Mouse (Mus musculus): ENCODE data around the gene Neu2. TPM values are rescaled to one million over a fixed set of nuclear protein-coding genes. Genes with fewer than 3 reads are reported as not detected.
A peak's percentile ranks its signal among the peaks of the same experiment; 100 is the strongest.

Neu2 gene
- polyA plus RNA-seq, 1 experiment from 2014 or later: not detected

- H3K27ac ChIP-seq: no peak overlapping the region
- H3K9ac ChIP-seq: no peak overlapping the region
- H3K4me3 ChIP-seq (replicated peaks): no peak overlapping the region
- H3K4me1 ChIP-seq: peaks cover 8% of the 10 kb centered on the region; the same call in 1 of the 2 replicates
- H3K4me2 ChIP-seq: no peak overlapping the region
- H3K27me3 ChIP-seq: no peaks in the 10 kb centered on the region; the same call in 1 of the 2 replicates
- no peak for ATAC-seq (ENCODE audit: low FRiP score)
- 93% methylated on average over 3 of the region's 3 CpGs for WGBS
- no peaks in the 10 kb centered on the region for H3K36me3 ChIP-seq (replicated peaks)
- no peaks in the 10 kb centered on the region for H3K9me3 ChIP-seq
These were observed 41.3 kb downstream of the Neu2 start for GRCm38 (mm10) chr1:87551008-87551407.

DNA sequence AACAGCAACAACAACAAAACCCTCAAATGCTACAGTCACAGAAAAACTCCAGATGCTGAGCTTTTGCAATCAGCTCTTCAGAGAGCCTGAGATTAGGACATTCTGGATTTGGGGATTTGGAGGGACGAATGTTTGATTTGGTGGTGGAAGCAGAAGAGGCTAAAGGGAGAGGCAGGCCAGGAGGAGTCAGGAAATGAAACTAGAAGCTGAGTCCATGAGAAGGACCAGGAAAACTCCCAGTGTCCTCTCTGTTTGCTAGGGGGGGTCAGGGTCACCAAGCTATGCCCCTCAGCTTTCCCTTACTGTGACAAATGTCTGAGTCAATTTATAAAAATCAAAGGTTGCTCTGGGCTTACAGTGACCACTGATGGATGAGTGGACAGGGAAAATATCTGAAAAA, 43.9 kb downstream of the Neu2 start:
- Histone ChIP-seq H3K4me2 (no peak overlapping the region), H3K9me3 (no peaks in the 10 kb centered on the region)

DNA sequence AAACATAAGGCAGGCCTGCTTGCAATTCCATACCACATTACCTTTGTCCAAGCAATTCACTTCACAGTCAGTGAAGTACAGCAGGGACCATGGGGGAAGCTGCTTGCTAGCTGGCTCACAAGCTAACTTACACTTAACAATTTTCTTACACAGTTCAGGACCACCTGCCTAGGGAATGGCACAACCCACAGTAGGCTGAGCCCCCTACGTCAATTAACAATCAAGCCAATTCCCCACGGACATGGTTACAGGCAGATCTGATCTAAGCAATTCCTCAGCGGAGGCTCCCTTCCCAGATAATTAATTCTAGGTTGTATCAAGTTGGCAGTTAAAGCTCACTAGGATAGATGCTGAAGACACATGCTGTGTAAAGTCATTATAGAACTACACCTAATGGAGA, 53.3 kb downstream of the Neu2 start:
- Histone ChIP-seq H3K4me2 (no peak overlapping the region), H3K4me1 (no peaks in the 10 kb centered on the region), H3K9ac (no peak overlapping the region), H3K27ac (no peak overlapping the region), H3K27me3 (no peaks in the 10 kb centered on the region), H3K36me3 (replicated peaks) (no peaks in the 10 kb centered on the region), H3K4me3 (replicated peaks) (no peak overlapping the region), H3K9me3 (no peaks in the 10 kb centered on the region)
- ATAC-seq (ENCODE audit: low FRiP score): no peak
- 80% methylated on average over 3 of the region's 3 CpGs for WGBS

More for the DNA sequence above, 43.9 kb downstream of the Neu2 start:
- no peak for ATAC-seq (ENCODE audit: low FRiP score)
- H3K36me3 ChIP-seq (replicated peaks): no peaks in the 10 kb centered on the region
- no peaks in the 10 kb centered on the region for H3K27me3 ChIP-seq
- H3K4me1 ChIP-seq: peaks cover 5% of the 10 kb centered on the region; the same call in 1 of the 2 replicates
- no peak overlapping the region for H3K9ac ChIP-seq
- H3K27ac ChIP-seq: no peak overlapping the region
- WGBS: 65% methylated on average over 1 of the region's 1 CpGs
- no peak overlapping the region for H3K4me3 ChIP-seq (replicated peaks)

DNA sequence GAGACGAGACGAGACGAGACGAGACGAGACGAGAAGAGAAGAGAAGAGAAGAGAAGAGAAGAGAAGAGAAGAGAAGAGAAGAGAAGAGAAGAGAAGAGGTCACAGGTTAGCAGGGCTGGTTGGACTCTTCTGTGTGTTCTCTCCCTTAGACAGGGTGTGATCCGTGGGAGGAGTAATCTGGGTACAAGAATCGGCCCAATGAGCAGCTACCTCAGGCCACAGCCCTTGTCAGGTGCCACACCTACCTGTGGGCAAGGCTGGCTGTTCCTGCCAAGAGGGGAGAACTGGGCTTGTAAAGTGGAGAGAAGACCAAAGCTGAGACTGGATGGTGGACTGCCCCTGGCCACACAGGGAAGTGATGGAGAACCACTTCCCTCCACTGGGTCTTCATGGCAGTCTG, 56.1 kb downstream of the Neu2 start:
- Histone ChIP-seq H3K36me3 (replicated peaks) (no peaks in the 10 kb centered on the region), H3K4me1 (no peaks in the 10 kb centered on the region), H3K4me3 (replicated peaks) (no peak overlapping the region), H3K4me2 (no peak overlapping the region), H3K9me3 (no peaks in the 10 kb centered on the region), H3K9ac (no peak overlapping the region), H3K27ac (no peak overlapping the region), H3K27me3 (no peaks in the 10 kb centered on the region)
- 85% methylated on average over 7 of the region's 8 CpGs for WGBS
- ATAC-seq (ENCODE audit: low FRiP score): no peak

DNA sequence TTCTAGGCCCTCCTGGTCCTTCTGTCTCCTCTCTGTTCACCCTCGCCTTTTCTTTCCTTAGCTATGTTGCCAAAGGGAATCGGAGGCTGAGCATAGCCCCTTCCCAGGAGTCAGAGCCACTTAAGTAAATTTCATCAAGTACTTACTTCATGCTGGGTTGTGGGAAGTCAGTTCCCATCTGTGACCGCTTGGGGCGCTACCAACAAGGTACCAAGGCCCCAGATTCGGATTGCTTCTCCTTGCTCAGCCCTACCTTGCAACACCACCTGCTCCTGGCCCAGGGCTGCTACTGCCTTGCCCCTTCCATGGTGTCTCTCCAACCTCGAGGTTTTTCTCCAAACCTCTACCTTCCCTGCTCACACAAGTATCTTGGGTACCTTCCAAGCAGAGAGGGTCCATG, 58.7 kb downstream of the Neu2 start:
- no peak overlapping the region for H3K4me2 ChIP-seq
- no peaks in the 10 kb centered on the region for H3K9me3 ChIP-seq
- H3K4me3 ChIP-seq (replicated peaks): no peak overlapping the region
- no peaks in the 10 kb centered on the region for H3K4me1 ChIP-seq
- H3K27ac ChIP-seq: no peak overlapping the region
- H3K27me3 ChIP-seq: no peaks in the 10 kb centered on the region
- no peak for ATAC-seq (ENCODE audit: low FRiP score)
- H3K9ac ChIP-seq: no peak overlapping the region
- H3K36me3 ChIP-seq (replicated peaks): no peaks in the 10 kb centered on the region
- 41% methylated on average over 6 of the region's 6 CpGs for WGBS

- peaks cover 12% of the 10 kb centered on the region for H3K4me1 ChIP-seq
- no peaks in the 10 kb centered on the region for H3K9me3 ChIP-seq
- H3K36me3 ChIP-seq (replicated peaks): no peaks in the 10 kb centered on the region
- H3K27me3 ChIP-seq: no peaks in the 10 kb centered on the region
- WGBS: 87% methylated on average over 5 of the region's 5 CpGs
- ATAC-seq (ENCODE audit: low FRiP score): no peak
- H3K9ac ChIP-seq: no peak overlapping the region
- H3K4me2 ChIP-seq: no peak overlapping the region
- no peak overlapping the region for H3K27ac ChIP-seq
- H3K4me3 ChIP-seq (replicated peaks): no peak overlapping the region
These were observed 63.6 kb downstream of the Neu2 start for GRCm38 (mm10) chr1:87573261-87573660.

DNA sequence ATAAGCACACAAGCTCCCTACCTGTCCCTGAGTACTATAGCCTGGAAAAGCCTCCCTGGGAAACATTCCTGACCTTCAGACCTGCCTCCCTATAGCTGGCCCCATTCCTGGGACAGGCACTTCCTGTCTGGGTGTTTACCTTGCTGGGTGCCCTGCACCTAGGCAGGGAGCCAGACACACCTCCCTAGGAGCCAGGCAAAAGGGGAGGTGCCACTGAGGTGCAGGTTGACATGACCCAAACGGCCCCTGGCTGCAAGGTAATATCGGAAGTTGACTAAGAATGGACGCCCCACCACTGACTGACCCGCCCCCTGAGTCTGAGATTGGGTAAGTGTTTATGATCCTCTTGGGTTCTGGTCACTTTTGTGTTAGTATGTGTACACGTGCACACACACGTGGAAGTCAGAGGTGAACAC, 64.1 kb downstream of the Neu2 start, which contains the start of gene Ngef:
TSS of gene Ngef (minus strand) at position 71 of the 416 bp plus-strand sequence.
- WGBS: 88% methylated on average over 6 of the region's 6 CpGs
- H3K27ac ChIP-seq: peak within 1 kb of the TSS; percentile 19; the same call in 1 of the 2 replicates
- H3K9me3 ChIP-seq: no peaks in the 10 kb centered on the region
- H3K4me2 ChIP-seq: no peak within 1 kb of the TSS
- H3K4me3 ChIP-seq (replicated peaks): no peak within 1 kb of the TSS
- no peak within 1 kb of the TSS for H3K9ac ChIP-seq
- H3K4me1 ChIP-seq: peaks cover 12% of the 10 kb centered on the region
- no peak for ATAC-seq (ENCODE audit: low FRiP score)
- H3K27me3 ChIP-seq: no peaks in the 10 kb centered on the region
- no peaks in the 10 kb centered on the region for H3K36me3 ChIP-seq (replicated peaks)

GRCm38 (mm10) chr1:87574353-87574752, 64.7 kb downstream of the Neu2 start:
- H3K27ac ChIP-seq: peak overlapping the region; percentile 19; the same call in 1 of the 2 replicates
- no peaks in the 10 kb centered on the region for H3K27me3 ChIP-seq
- no peak overlapping the region for H3K9ac ChIP-seq
- H3K9me3 ChIP-seq: no peaks in the 10 kb centered on the region
- no peaks in the 10 kb centered on the region for H3K36me3 ChIP-seq (replicated peaks)
- no peak overlapping the region for H3K4me2 ChIP-seq
- peaks cover 12% of the 10 kb centered on the region for H3K4me1 ChIP-seq
- WGBS: 58% methylated on average over 6 of the region's 6 CpGs
- no peak overlapping the region for H3K4me3 ChIP-seq (replicated peaks)
- ATAC-seq (ENCODE audit: low FRiP score): no peak

- Histone ChIP-seq H3K27me3 (no peaks in the 10 kb centered on the region), H3K4me2 (no peak overlapping the region), H3K9ac (no peak overlapping the region), H3K4me1 (peaks cover 12% of the 10 kb centered on the region), H3K36me3 (replicated peaks) (no peaks in the 10 kb centered on the region), H3K27ac (peak overlapping the region; percentile 19; the same call in 1 of the 2 replicates), H3K9me3 (no peaks in the 10 kb centered on the region), H3K4me3 (replicated peaks) (no peak overlapping the region)
- no peak for ATAC-seq (ENCODE audit: low FRiP score)
- 79% methylated on average over 7 of the region's 7 CpGs for WGBS
These were observed 65.1 kb downstream of the Neu2 start for GRCm38 (mm10) chr1:87574785-87575184.

GRCm38 (mm10) chr1:87578965-87579364, 69.3 kb downstream of the Neu2 start:
- Histone ChIP-seq H3K4me1 (peaks cover 16% of the 10 kb centered on the region), H3K27ac (no peak overlapping the region), H3K9ac (no peak overlapping the region), H3K4me3 (replicated peaks) (no peak overlapping the region), H3K27me3 (no peaks in the 10 kb centered on the region; the same call in 1 of the 2 replicates), H3K36me3 (replicated peaks) (no peaks in the 10 kb centered on the region), H3K4me2 (no peak overlapping the region), H3K9me3 (no peaks in the 10 kb centered on the region)
- no peak for ATAC-seq (ENCODE audit: low FRiP score)
- WGBS: 82% methylated on average over 6 of the region's 6 CpGs

GRCm38 (mm10) chr1:87580824-87581223, 71.1 kb downstream of the Neu2 start:
- Histone ChIP-seq H3K27ac (no peak overlapping the region), H3K36me3 (replicated peaks) (no peaks in the 10 kb centered on the region), H3K4me2 (no peak overlapping the region), H3K4me3 (replicated peaks) (no peak overlapping the region), H3K4me1 (peaks cover 4% of the 10 kb centered on the region; the same call in 1 of the 2 replicates), H3K9me3 (no peaks in the 10 kb centered on the region), H3K9ac (no peak overlapping the region), H3K27me3 (no peaks in the 10 kb centered on the region; the same call in 1 of the 2 replicates)
- 3% methylated on average over 3 of the region's 3 CpGs for WGBS
- no peak for ATAC-seq (ENCODE audit: low FRiP score)

DNA sequence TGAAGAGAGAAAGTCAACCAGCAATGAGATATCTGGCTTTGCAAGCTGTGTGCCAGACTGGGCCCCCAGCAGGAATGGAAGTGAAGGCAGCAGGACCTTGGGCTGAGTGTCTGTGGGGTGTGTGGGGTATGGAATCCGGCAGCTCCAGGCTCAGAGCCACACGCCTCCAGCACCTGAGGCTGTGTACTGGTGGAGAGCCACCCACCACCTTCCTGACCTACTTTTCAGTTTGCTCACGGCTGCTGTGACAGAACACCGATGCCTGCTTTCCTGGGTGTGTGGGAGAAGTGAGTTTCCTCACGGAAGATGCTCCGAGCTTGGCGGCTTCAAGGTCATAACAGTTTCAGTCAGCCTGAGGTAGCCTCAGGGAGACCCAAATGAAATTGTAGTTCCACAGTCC, 79.5 kb downstream of the Neu2 start:
- no peak overlapping the region for H3K4me3 ChIP-seq (replicated peaks)
- no peaks in the 10 kb centered on the region for H3K36me3 ChIP-seq (replicated peaks)
- no peaks in the 10 kb centered on the region for H3K9me3 ChIP-seq
- no peak overlapping the region for H3K9ac ChIP-seq
- ATAC-seq (ENCODE audit: low FRiP score): no peak
- H3K4me1 ChIP-seq: no peaks in the 10 kb centered on the region
- no peak overlapping the region for H3K27ac ChIP-seq
- H3K27me3 ChIP-seq: no peaks in the 10 kb centered on the region
- WGBS: 97% methylated on average over 7 of the region's 7 CpGs
- H3K4me2 ChIP-seq: no peak overlapping the region

GRCm38 (mm10) chr1:87589980-87590379, 80.3 kb downstream of the Neu2 start:
- no peaks in the 10 kb centered on the region for H3K4me1 ChIP-seq
- H3K27me3 ChIP-seq: no peaks in the 10 kb centered on the region
- H3K9me3 ChIP-seq: no peaks in the 10 kb centered on the region
- H3K4me2 ChIP-seq: no peak overlapping the region
- H3K36me3 ChIP-seq (replicated peaks): no peaks in the 10 kb centered on the region
- 89% methylated on average over 8 of the region's 8 CpGs for WGBS
- no peak overlapping the region for H3K27ac ChIP-seq
- H3K4me3 ChIP-seq (replicated peaks): no peak overlapping the region
- H3K9ac ChIP-seq: no peak overlapping the region
- no peak for ATAC-seq (ENCODE audit: low FRiP score)

Measured in forebrain, embryonic 12.5 days (tissue).